Mouse (Mus musculus): ENCODE data around the gene Nploc4.
"Not testable (repeated sequence)": the region's sequence is repeated elsewhere in the genome, so short reads cannot be mapped to it uniquely, and the experiment has no call there.

Nploc4 gene

GRCm38 (mm10) chr11:120351250-120352092 is 86.0 kb downstream of the Nploc4 start:
- H3K4me3 ChIP-seq (replicated peaks; ENCODE audit: low read length), result peak overlapping the region; percentile 89
- TF ChIP-seq CTCF (conservative IDR thresholded peaks at IDR 0.05; ENCODE audit: low read length) (no peak), NANOG (IDR thresholded peaks at IDR 0.05; ENCODE audit: borderline replicate concordance, low read length) (no peak), POU5F1 (IDR thresholded peaks at IDR 0.05; ENCODE audit: borderline replicate concordance, low read length) (no peak)
- H3K27me3 ChIP-seq (ENCODE audit: insufficient read depth, low read length), result 0 out of 2 replicates have a peak, but pooled peaks cover 3% of the 10 kb centered on the region
- peaks cover 13% of the 10 kb centered on the region for H3K36me3 ChIP-seq (ENCODE audit: insufficient read depth, low read length)
- H3K9me3 ChIP-seq (ENCODE audit: low read length), result peaks cover 13% of the 10 kb centered on the region
- peaks cover 49% of the 10 kb centered on the region for H3K4me1 ChIP-seq (replicated peaks; ENCODE audit: low read depth, low read length)

- Histone ChIP-seq H3K27me3 (ENCODE audit: insufficient read depth, low read length) (0 out of 2 replicates have a peak, but pooled peaks cover 3% of the 10 kb centered on the region), H3K9me3 (ENCODE audit: low read length) (peaks cover 15% of the 10 kb centered on the region), H3K4me1 (replicated peaks; ENCODE audit: low read depth, low read length) (peaks cover 49% of the 10 kb centered on the region), H3K36me3 (ENCODE audit: insufficient read depth, low read length) (peaks cover 16% of the 10 kb centered on the region), H3K4me3 (replicated peaks; ENCODE audit: low read length) (peak overlapping the region; percentile 89)
- TF ChIP-seq NANOG (IDR thresholded peaks at IDR 0.05; ENCODE audit: borderline replicate concordance, low read length), result no peak
- no peak for TF ChIP-seq CTCF (conservative IDR thresholded peaks at IDR 0.05; ENCODE audit: low read length)
- TF ChIP-seq POU5F1 (IDR thresholded peaks at IDR 0.05; ENCODE audit: borderline replicate concordance, low read length), result no peak
These were observed 86.8 kb downstream of the Nploc4 start for GRCm38 (mm10) chr11:120350711-120351110.

- H3K4me3 ChIP-seq (replicated peaks; ENCODE audit: low read length), result peak overlapping the region; percentile 89
- H3K36me3 ChIP-seq (ENCODE audit: insufficient read depth, low read length), result peaks cover 20% of the 10 kb centered on the region
- TF ChIP-seq POU5F1 (IDR thresholded peaks at IDR 0.05; ENCODE audit: borderline replicate concordance, low read length) (no peak), CTCF (conservative IDR thresholded peaks at IDR 0.05; ENCODE audit: low read length) (no peak), NANOG (IDR thresholded peaks at IDR 0.05; ENCODE audit: borderline replicate concordance, low read length) (no peak)
- peaks cover 49% of the 10 kb centered on the region for H3K4me1 ChIP-seq (replicated peaks; ENCODE audit: low read depth, low read length)
- H3K9me3 ChIP-seq (ENCODE audit: low read length), result peaks cover 20% of the 10 kb centered on the region
- 0 out of 2 replicates have a peak, but pooled peaks cover 3% of the 10 kb centered on the region for H3K27me3 ChIP-seq (ENCODE audit: insufficient read depth, low read length)
These were observed 87.4 kb downstream of the Nploc4 start for GRCm38 (mm10) chr11:120349986-120350702.

DNA sequence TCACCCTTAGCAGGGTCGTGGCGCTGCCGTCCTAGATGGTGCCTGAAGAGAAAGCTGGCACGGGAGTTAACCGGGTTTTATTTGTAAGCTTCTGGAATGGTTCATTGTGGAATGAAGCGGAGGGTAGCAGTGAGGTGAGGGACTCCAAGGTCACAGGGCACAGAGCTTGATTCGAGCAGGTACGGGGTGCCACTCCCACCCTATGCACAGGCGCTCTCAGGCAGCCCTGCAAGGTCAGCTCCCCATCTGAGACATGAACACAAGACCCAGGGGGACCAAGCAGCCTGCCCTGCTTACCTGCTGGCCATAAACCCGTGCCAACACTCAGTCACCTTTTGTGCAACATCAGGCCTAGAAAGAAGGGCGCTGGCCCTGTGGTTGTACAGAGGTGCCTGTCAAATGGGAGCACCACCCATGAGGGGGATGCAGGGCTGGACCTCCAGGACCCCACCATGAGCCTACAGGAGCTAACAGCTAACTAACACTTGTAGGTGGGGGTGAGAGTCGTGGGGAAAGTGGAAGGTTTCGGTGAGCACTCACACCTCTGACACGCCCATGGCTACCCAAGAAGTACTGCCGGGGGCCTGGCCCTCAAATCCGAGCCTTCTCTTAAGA is 88.0 kb downstream of the Nploc4 start:
- peaks cover 23% of the 10 kb centered on the region for H3K36me3 ChIP-seq (ENCODE audit: insufficient read depth, low read length)
- TF ChIP-seq CTCF (conservative IDR thresholded peaks at IDR 0.05; ENCODE audit: low read length) (no peak), NANOG (IDR thresholded peaks at IDR 0.05; ENCODE audit: borderline replicate concordance, low read length) (no peak), POU5F1 (IDR thresholded peaks at IDR 0.05; ENCODE audit: borderline replicate concordance, low read length) (no peak)
- peak overlapping the region; percentile 89 for H3K4me3 ChIP-seq (replicated peaks; ENCODE audit: low read length)
- peaks cover 48% of the 10 kb centered on the region for H3K4me1 ChIP-seq (replicated peaks; ENCODE audit: low read depth, low read length)
- H3K27me3 ChIP-seq (ENCODE audit: insufficient read depth, low read length), result 0 out of 2 replicates have a peak, but pooled peaks cover 3% of the 10 kb centered on the region
- peaks cover 27% of the 10 kb centered on the region for H3K9me3 ChIP-seq (ENCODE audit: low read length)

DNA sequence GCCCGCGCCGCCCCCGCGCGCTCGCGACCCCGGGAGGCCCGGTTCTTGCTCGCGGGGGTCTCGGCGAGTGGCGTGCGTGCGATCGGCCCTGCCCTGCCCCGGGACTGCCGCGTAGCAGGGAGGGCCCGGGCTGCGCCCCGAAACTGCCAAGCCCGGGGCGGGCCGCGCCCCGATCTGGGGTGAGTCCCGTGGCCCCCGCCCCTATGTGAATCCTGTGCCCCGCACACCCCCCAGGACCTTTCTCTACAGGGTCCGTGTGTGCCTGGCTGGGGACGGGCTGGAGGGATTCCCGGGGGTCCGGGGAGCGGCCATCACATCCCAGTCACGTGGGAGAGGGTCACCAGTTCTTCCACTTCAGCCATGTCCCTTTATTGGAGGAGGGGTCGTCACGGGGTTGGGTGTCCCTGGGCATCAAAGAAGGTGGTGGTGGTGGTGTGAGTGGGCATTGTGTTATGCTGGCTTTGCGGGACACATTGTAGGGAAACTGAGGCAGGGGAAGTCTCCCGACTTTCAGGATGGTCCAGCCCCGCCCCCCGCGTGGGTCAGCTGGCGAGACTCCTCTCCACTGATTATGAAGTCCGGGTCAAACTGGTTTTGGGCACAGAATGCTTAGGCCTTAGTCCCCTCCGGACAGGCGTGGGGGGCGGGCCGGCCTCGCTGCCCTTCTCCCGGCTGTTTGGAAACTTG is 88.7 kb downstream of the Nploc4 start:
- TF ChIP-seq POU5F1 (IDR thresholded peaks at IDR 0.05; ENCODE audit: borderline replicate concordance, low read length) (no peak), CTCF (conservative IDR thresholded peaks at IDR 0.05; ENCODE audit: low read length) (no peak), NANOG (IDR thresholded peaks at IDR 0.05; ENCODE audit: borderline replicate concordance, low read length) (no peak)
- Histone ChIP-seq H3K4me3 (replicated peaks; ENCODE audit: low read length) (peak overlapping the region; percentile 89), H3K36me3 (ENCODE audit: insufficient read depth, low read length) (peaks cover 23% of the 10 kb centered on the region), H3K4me1 (replicated peaks; ENCODE audit: low read depth, low read length) (peaks cover 43% of the 10 kb centered on the region), H3K9me3 (ENCODE audit: low read length) (peaks cover 33% of the 10 kb centered on the region), H3K27me3 (ENCODE audit: insufficient read depth, low read length) (0 out of 2 replicates have a peak, but pooled peaks cover 3% of the 10 kb centered on the region)

DNA sequence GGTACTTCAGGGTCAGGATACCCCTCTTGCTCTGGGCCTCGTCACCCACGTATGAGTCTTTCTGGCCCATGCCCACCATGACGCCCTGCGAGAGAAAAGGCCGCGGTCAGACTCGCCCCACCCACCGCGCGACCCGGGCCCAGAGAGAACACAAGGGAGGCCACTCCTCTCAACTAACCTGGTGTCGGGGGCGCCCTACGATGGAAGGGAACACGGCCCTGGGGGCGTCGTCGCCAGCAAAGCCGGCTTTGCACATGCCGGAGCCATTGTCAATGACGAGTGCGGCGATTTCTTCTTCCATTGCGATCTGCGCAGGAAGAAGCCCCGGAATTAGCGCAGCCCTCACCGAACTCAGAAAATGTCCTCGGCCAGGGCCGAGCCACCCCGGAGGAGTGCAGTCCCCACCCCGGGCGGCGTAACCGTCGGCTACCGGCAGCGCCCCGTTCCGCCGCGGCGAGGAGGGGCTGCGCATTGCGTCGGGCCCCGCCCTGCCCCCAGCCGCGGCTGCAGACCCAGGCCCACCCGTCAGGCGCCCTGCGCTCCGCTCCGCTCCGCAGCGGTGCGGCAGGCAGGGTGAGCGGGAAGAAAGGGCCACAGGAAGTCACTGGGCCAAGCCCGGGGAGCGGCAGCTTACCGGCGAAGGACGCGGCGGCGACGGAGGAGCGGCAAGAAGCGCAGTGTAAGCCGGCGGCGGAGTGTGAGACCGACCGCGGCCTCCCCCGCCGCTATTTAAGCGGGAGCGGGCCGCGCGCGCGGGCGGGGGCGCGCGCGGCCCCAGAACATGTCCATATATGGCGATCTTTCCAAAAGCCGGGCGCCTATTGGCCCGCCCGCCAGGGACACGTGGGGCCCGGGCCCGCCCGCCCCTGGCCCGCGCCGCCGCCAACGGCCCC is 89.5 kb downstream of the Nploc4 start, which contains the start of gene Actg1:
Gene Actg1, minus strand, starts transcription at position 752 of the 893 bp plus-strand sequence.
- Histone ChIP-seq H3K9me3 (ENCODE audit: low read length) (peaks cover 41% of the 10 kb centered on the region), H3K36me3 (ENCODE audit: insufficient read depth, low read length) (peaks cover 23% of the 10 kb centered on the region), H3K4me1 (replicated peaks; ENCODE audit: low read depth, low read length) (peaks cover 35% of the 10 kb centered on the region), H3K27me3 (ENCODE audit: insufficient read depth, low read length) (0 out of 2 replicates have a peak, but pooled peaks cover 3% of the 10 kb centered on the region), H3K4me3 (replicated peaks; ENCODE audit: low read length) (peak within 1 kb of the TSS; percentile 89)
- no peak for TF ChIP-seq NANOG (IDR thresholded peaks at IDR 0.05; ENCODE audit: borderline replicate concordance, low read length)
- no peak for TF ChIP-seq POU5F1 (IDR thresholded peaks at IDR 0.05; ENCODE audit: borderline replicate concordance, low read length)
- no peak for TF ChIP-seq CTCF (conservative IDR thresholded peaks at IDR 0.05; ENCODE audit: low read length)

DNA sequence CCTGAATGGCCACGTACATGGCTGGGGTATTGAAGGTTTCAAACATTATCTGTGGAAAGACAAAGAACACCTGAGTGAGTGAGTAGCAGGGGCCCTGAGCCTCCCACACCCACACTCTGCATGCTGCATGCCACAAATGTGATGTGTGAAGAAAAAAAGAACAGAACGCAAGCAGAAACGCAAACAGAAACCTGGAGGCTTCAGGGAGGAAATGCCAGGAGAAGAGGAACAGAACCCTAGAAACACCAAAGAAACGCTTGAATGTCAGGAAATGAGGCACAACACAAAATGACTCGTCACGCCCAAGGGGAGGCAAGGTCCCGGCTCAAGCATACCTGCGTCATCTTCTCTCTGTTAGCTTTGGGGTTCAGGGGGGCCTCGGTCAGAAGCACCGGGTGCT is 90.2 kb downstream of the Nploc4 start:
- peaks cover 23% of the 10 kb centered on the region for H3K36me3 ChIP-seq (ENCODE audit: insufficient read depth, low read length)
- H3K27me3 ChIP-seq (ENCODE audit: insufficient read depth, low read length), result no peaks in the 10 kb centered on the region
- H3K9me3 ChIP-seq (ENCODE audit: low read length), result peaks cover 48% of the 10 kb centered on the region
- peaks cover 29% of the 10 kb centered on the region for H3K4me1 ChIP-seq (replicated peaks; ENCODE audit: low read depth, low read length)
- TF ChIP-seq POU5F1 (IDR thresholded peaks at IDR 0.05; ENCODE audit: borderline replicate concordance, low read length) (no peak), NANOG (IDR thresholded peaks at IDR 0.05; ENCODE audit: borderline replicate concordance, low read length) (no peak), CTCF (conservative IDR thresholded peaks at IDR 0.05; ENCODE audit: low read length) (no peak)
- peak overlapping the region; percentile 89 for H3K4me3 ChIP-seq (replicated peaks; ENCODE audit: low read length)

DNA sequence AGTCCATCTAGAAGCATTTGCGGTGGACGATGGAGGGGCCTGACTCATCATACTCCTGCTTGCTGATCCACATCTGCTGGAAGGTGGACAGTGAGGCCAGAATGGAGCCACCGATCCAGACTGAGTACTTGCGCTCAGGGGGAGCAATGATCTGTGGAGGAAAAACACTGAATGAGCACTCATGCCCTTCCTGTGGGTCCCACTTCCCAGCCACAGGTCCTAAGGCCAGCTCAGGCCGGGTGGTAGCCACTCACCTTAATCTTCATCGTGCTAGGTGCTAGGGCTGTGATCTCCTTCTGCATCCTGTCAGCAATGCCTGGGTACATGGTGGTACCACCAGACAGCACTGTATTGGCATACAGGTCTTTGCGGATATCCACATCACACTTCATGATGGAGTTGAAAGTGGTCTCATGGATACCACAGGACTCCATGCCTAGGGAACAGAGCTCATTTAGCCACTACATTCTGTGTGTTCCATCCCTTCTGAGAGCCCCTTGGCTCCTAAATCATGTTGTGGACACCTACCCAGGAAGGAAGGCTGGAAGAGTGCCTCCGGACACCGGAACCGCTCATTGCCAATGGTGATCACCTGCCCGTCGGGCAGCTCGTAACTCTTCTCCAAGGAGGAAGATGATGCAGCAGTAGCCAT is 91.0 kb downstream of the Nploc4 start:
- Histone ChIP-seq H3K4me3 (replicated peaks; ENCODE audit: low read length) (peak overlapping the region; percentile 46), H3K36me3 (ENCODE audit: insufficient read depth, low read length) (peaks cover 23% of the 10 kb centered on the region), H3K9me3 (ENCODE audit: low read length) (peaks cover 54% of the 10 kb centered on the region), H3K4me1 (replicated peaks; ENCODE audit: low read depth, low read length) (peaks cover 23% of the 10 kb centered on the region)
- not testable (repeated sequence) for H3K27me3 ChIP-seq (ENCODE audit: insufficient read depth, low read length)

Data from E14TG2a.4 (cell line).